Mouse (Mus musculus) small intestine, adult 2 months (tissue): Measurements from ENCODE around the gene Mypn.

ENCODE experiments used
- CTCF ChIP-seq: fragments of 200-500 bp; IDR thresholded peaks from 2 replicates; pipeline ENCODE4 v1.5.1; 2012; ENCODE audit warnings: low read depth, mild to moderate bottlenecking, control low read depth, inconsistent platforms, low read length, moderate library complexity, mixed read lengths; ENCODE audit not compliant: insufficient replicate concordance, insufficient read length; ENCODE audit errors: extremely low read depth
- POLR2A ChIP-seq: fragments of 200-500 bp; IDR thresholded peaks from 2 replicates; pipeline ENCODE4 v1.6.1; 2012; ENCODE audit warnings: low read depth, mild to moderate bottlenecking, control low read depth, inconsistent platforms, low read length, moderate library complexity

- TF ChIP-seq CTCF (no peak), POLR2A (no peak)
Observed at GRCm38 (mm10) chr10:63221081-63221783, 17.5 kb upstream of the Mypn start.
